Mouse (Mus musculus): ENCODE results near the gene Krtap1-3.
"Not testable (repeated sequence)": the region's sequence is repeated elsewhere in the genome, so short reads cannot be mapped to it uniquely, and the experiment has no call there.

GRCm38 (mm10) chr11:99597742-99598141 lies 6.6 kb upstream of the Krtap1-3 start, which contains the start of gene Krtap9-3:
- TF ChIP-seq CTCF (conservative IDR thresholded peaks at IDR 0.05; ENCODE audit: low read length); POU5F1 (IDR thresholded peaks at IDR 0.05; ENCODE audit: borderline replicate concordance, low read length): not testable (repeated sequence)

All from E14TG2a.4 (cell line).